Mouse (Mus musculus) liver, embryonic 12.5 days (tissue): ENCODE results near the gene Tubb2a. TPM values are rescaled to one million over a fixed set of nuclear protein-coding genes. Genes with fewer than 3 reads are reported as not detected.
A peak's percentile ranks its signal among the peaks of the same experiment; 100 is the strongest.
"Not testable (repeated sequence)": the region's sequence is repeated elsewhere in the genome, so short reads cannot be mapped to it uniquely, and the experiment has no call there.

Experiments used
- ATAC-seq: fragments of 200-750 bp; cut with Nextera tagmentation; 2 replicates; pipeline ENCODE4 v1.8.0; 2017; ENCODE audit warnings: moderate number of reproducible peaks, mild to moderate bottlenecking, moderate library complexity
- H3K27ac ChIP-seq: fragments of 300-500 bp; sonication (generic); 2 replicates; pipeline ENCODE4 v1.5.1; 2016; ENCODE audit warnings: mild to moderate bottlenecking
- H3K27me3 ChIP-seq: fragments of 300-500 bp; sonication (generic); replicated peaks from 2 replicates; pipeline ENCODE4 v1.6.1; 2016; ENCODE audit warnings: mild to moderate bottlenecking, moderate library complexity
- H3K36me3 ChIP-seq: fragments of 300-500 bp; sonication (generic); 2 replicates; pipeline ENCODE4 v1.6.1; 2016; ENCODE audit warnings: mild to moderate bottlenecking, moderate library complexity
- H3K4me1 ChIP-seq: fragments of 300-500 bp; sonication (generic); 2 replicates; pipeline ENCODE4 v1.6.1; 2016
- H3K4me2 ChIP-seq: fragments of 300-500 bp; sonication (generic); 2 replicates; pipeline ENCODE4 v1.6.1; 2016; ENCODE audit warnings: mild to moderate bottlenecking, moderate library complexity
- H3K4me3 ChIP-seq: fragments of 300-500 bp; sonication (generic); 2 replicates; pipeline ENCODE4 v1.5.1; 2016; ENCODE audit warnings: mild to moderate bottlenecking, moderate library complexity
- H3K9ac ChIP-seq: fragments of 300-500 bp; sonication (generic); 2 replicates; pipeline ENCODE4 v1.6.1; 2016; ENCODE audit warnings: mild to moderate bottlenecking, moderate library complexity
- H3K9me3 ChIP-seq: fragments of 300-500 bp; sonication (generic); replicated peaks from 2 replicates; pipeline ENCODE4 v1.6.1; 2016; ENCODE audit warnings: mild to moderate bottlenecking, moderate library complexity
- WGBS: fragments of 180-500 bp; shearing (Covaris S2); methylation state at CpG from one replicate; pipeline ENCODE4 v1.1.7; 2016; ENCODE audit not compliant: insufficient replicate concordance; 5-methylcytosine and 5-hydroxymethylcytosine counted together
- polyA plus RNA-seq: library from polyadenylated mRNA; unstranded; fragments of >200 nt; fragmentation: Nextera tagmentation; extraction: Ambion mirVana; gene quantifications from 2 replicates; pipeline ENCODE4 v1.2.1, GENCODE M21; 2016

Tubb2a gene
- polyA plus RNA-seq, 1 experiment from 2014 or later = 68.1 TPM

DNA sequence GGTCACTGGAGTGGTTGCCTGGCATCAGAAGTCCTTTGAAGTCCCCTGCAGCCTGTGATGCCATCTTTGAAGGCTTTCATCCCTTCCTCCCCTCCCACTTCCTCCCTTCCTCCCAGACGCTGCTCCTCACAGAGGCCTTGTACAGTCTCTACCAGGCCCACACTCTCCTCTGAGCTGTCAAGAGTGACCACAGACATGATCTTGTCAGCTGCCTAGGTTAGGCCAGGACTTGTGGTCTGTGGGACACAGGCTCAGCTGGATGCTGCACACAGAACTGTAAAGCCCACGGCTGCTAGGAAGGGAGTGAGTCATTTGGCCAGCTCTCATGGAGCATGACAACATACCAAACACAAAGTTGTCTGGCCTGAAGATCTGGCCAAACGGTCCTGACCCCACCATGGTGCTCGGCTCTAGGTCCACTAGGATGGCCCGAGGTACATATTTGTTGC lies 10.4 kb upstream of the Tubb2a start:
- peaks cover 13% of the 10 kb centered on the region for H3K4me1 ChIP-seq
- H3K36me3 ChIP-seq, H3K4me2 ChIP-seq, H3K9ac ChIP-seq, H3K27ac ChIP-seq, H3K27me3 ChIP-seq, H3K4me3 ChIP-seq, H3K9me3 ChIP-seq, ATAC-seq: not testable (repeated sequence)
- 38% methylated on average over 5 of the region's 5 CpGs for WGBS

DNA sequence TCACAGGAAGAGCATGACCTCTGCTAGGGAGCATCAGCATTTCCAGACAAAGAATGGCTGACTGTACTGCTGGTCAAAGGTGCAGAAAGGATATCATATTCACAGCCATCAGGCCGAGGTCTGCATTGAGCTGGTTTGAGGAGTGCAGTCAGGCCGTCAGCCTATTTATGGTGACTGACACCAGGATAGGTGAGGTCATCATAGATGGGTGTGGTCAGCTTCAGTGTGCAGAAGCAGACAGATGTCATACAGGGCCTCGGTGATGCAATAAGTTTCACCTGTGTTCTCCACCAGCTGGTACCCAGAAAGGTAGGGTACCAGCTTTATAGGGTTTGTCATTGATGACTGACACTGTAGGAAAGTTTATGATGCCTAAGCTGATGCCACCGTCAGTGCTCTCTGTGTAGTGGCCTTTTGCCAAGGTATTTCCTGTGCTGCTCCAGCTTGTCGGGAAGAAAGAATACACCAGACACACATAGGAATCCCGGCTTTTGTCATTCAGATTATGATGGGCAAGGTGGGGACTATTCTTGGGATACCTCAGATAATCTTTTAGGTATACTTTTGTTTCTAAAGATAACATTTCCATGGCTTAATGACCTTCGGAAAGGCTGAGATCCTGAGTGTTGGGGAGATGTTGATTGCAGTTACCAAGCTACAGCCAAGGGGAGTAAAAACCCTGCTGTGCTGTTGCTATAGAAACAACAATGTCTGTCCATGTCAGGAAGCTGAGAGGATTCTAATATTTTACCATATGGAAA lies 9.4 kb upstream of the Tubb2a start:
- Histone ChIP-seq H3K36me3 (no peaks in the 10 kb centered on the region), H3K27ac (no peak overlapping the region), H3K4me2 (no peak overlapping the region), H3K9ac (no peak overlapping the region), H3K27me3 (no peaks in the 10 kb centered on the region), H3K9me3 (no peaks in the 10 kb centered on the region), H3K4me3 (no peak overlapping the region), H3K4me1 (peaks cover 13% of the 10 kb centered on the region)
- no peak for ATAC-seq
- WGBS = 60% methylated on average over 7 of the region's 7 CpGs

- ATAC-seq = no peak
- Histone ChIP-seq H3K36me3 (no peaks in the 10 kb centered on the region), H3K4me1 (peaks cover 7% of the 10 kb centered on the region), H3K9me3 (no peaks in the 10 kb centered on the region), H3K9ac (no peak overlapping the region), H3K4me3 (no peak overlapping the region), H3K27ac (no peak overlapping the region), H3K4me2 (no peak overlapping the region), H3K27me3 (peaks cover 11% of the 10 kb centered on the region; the same call in 1 of the 2 replicates)
- 66% methylated on average over 9 of the region's 9 CpGs for WGBS
Observed at GRCm38 (mm10) chr13:34084026-34084750, 6.4 kb upstream of the Tubb2a start.

DNA sequence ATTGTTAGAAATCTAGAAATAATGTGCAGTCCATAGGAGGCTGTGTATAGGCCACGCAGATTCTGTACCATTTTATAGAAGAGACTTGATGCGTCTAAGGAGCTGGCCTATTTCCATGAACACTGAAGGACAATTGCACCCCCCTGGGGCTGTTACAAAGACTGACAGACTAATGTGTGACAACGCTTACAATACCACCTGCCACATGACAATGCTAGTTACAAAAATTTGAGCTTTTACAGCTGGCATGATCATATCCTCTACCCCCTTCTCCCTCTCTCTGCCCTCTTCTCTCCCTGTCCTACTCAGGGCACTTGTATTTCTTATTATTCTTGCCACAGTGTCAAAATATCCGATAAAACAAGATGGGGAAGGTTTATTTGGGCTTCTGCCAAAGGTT lies 4.1 kb upstream of the Tubb2a start:
- 77% methylated on average over 4 of the region's 4 CpGs for WGBS
- Histone ChIP-seq H3K36me3 (no peaks in the 10 kb centered on the region), H3K4me2 (no peak overlapping the region), H3K4me1 (peaks cover 14% of the 10 kb centered on the region), H3K27ac (no peak overlapping the region), H3K9me3 (no peaks in the 10 kb centered on the region), H3K4me3 (no peak overlapping the region), H3K9ac (no peak overlapping the region), H3K27me3 (peaks cover 11% of the 10 kb centered on the region)
- no peak for ATAC-seq

DNA sequence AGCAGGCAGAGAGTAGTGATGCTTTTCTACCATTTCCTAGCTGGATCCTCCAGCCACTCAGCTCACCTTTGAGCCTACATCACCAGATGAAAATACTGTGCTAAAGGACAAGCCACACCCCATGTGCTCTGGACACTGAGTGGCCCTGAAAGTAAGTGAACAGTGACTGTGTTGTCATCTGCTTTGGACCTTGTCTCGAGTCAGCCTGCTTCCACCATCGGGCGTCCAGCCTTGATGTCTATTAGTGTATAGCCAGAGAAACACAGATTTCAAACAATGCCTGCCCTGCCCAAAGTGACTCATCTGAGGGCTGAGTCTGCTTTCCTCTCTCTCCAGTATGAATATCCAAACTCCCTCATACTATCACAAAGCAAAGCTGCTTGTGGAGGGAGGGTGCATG lies 2.0 kb upstream of the Tubb2a start:
- no peak overlapping the region for H3K9ac ChIP-seq
- H3K4me1 ChIP-seq = peaks cover 21% of the 10 kb centered on the region
- 75% methylated on average over 3 of the region's 3 CpGs for WGBS
- no peaks in the 10 kb centered on the region for H3K9me3 ChIP-seq
- H3K36me3 ChIP-seq = peaks cover 13% of the 10 kb centered on the region
- H3K4me3 ChIP-seq = no peak overlapping the region
- no peak overlapping the region for H3K4me2 ChIP-seq
- H3K27me3 ChIP-seq = peaks cover 11% of the 10 kb centered on the region
- no peak overlapping the region for H3K27ac ChIP-seq
- ATAC-seq = no peak

GRCm38 (mm10) chr13:34078500-34079280 lies 883 bp upstream of the Tubb2a start:
- peak; percentile 17 for ATAC-seq
- H3K27ac ChIP-seq = no peak overlapping the region
- H3K4me3 ChIP-seq = peak overlapping the region; percentile 73; the same call in 1 of the 2 replicates
- peak overlapping the region; percentile 92 for H3K4me2 ChIP-seq
- WGBS = 31% methylated on average over 16 of the region's 16 CpGs
- H3K36me3 ChIP-seq = peaks cover 16% of the 10 kb centered on the region
- H3K27me3 ChIP-seq = peaks cover 11% of the 10 kb centered on the region
- H3K4me1 ChIP-seq = peaks cover 21% of the 10 kb centered on the region
- H3K9me3 ChIP-seq = no peaks in the 10 kb centered on the region
- H3K9ac ChIP-seq = peak overlapping the region; percentile 81

- Histone ChIP-seq H3K27ac (peak overlapping the region; percentile 75), H3K9me3 (no peaks in the 10 kb centered on the region), H3K4me3 (peak overlapping the region; percentile 73), H3K36me3 (peaks cover 19% of the 10 kb centered on the region), H3K27me3 (peaks cover 11% of the 10 kb centered on the region), H3K9ac (peak overlapping the region; percentile 81), H3K4me1 (peaks cover 21% of the 10 kb centered on the region), H3K4me2 (peak overlapping the region; percentile 92)
- WGBS = 43% methylated on average over 20 of the region's 20 CpGs
- ATAC-seq = no peak
Observed at GRCm38 (mm10) chr13:34076561-34077491, 981 bp downstream of the Tubb2a start.

DNA sequence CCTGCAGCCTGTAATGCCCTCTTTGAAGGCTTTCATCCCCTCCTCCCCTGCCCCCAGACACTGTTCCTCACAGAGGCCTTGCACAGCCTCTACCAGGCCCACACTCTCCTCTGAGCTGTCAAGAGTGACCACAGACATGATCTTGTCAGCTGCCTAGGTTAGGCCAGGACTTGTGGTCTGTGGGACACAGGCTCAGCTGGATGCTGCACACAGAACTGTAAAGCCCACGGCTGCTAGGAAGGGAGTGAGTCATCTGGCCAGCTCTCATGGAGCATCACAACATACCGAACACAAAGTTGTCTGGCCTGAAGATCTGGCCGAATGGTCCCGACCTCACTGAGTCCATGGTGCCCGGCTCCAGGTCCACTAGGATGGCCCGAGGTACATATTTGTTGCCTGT lies 1.9 kb downstream of the Tubb2a start:
- 66% methylated on average over 6 of the region's 6 CpGs for WGBS

DNA sequence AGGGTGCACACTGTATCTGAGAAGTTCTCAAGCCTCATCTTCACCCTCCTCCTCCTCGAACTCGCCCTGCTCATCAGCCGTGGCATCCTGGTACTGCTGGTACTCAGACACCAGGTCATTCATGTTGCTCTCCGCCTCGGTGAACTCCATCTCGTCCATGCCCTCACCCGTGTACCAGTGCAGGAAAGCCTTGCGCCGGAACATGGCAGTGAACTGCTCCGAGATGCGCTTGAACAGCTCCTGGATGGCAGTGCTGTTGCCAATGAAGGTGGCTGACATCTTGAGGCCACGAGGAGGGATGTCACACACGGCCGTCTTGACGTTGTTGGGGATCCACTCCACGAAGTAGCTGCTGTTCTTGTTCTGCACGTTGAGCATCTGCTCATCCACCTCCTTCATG lies 3.4 kb downstream of the Tubb2a start:
- peaks cover 21% of the 10 kb centered on the region for H3K4me1 ChIP-seq

More for the DNA sequence above, 1.9 kb downstream of the Tubb2a start:
- H3K9ac ChIP-seq, ATAC-seq, H3K9me3 ChIP-seq, H3K4me3 ChIP-seq, H3K4me2 ChIP-seq, H3K27ac ChIP-seq: not testable (repeated sequence)
- Histone ChIP-seq H3K4me1 (peaks cover 21% of the 10 kb centered on the region), H3K27me3 (peaks cover 11% of the 10 kb centered on the region), H3K36me3 (peaks cover 19% of the 10 kb centered on the region)

DNA sequence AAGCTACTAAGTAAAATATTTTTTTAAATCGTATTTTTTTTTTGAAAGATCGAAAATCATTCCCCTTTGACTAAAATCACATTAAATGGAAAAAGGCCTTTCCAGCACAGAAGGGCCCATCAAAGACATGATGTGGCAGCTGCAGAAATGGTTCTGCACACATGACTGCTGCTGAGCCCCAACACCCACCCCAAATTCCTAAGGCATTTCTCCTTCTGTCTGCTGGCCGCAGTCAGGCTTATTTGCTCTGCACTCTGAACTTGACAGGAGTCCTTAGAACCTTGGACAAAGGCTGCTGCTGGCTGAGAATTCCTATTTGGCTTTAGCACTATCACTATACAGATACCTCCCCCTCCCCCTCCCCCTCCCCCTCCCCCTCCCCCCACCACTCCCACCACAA lies 5.0 kb downstream of the Tubb2a start:
- H3K27me3 ChIP-seq = no peaks in the 10 kb centered on the region
- 74% methylated on average over 3 of the region's 3 CpGs for WGBS
- H3K4me1 ChIP-seq = peaks cover 13% of the 10 kb centered on the region
- ATAC-seq = no peak
- H3K4me3 ChIP-seq = no peak overlapping the region
- peaks cover 19% of the 10 kb centered on the region for H3K36me3 ChIP-seq
- H3K9ac ChIP-seq = no peak overlapping the region
- H3K9me3 ChIP-seq = no peaks in the 10 kb centered on the region
- H3K27ac ChIP-seq = no peak overlapping the region
- H3K4me2 ChIP-seq = no peak overlapping the region

More for the DNA sequence above, 3.4 kb downstream of the Tubb2a start:
- not testable (repeated sequence) for H3K27ac ChIP-seq, H3K4me2 ChIP-seq, ATAC-seq, H3K27me3 ChIP-seq, H3K9ac ChIP-seq, H3K9me3 ChIP-seq, H3K4me3 ChIP-seq
- H3K36me3 ChIP-seq = peaks cover 19% of the 10 kb centered on the region
- 80% methylated on average over 12 of the region's 17 CpGs for WGBS

DNA sequence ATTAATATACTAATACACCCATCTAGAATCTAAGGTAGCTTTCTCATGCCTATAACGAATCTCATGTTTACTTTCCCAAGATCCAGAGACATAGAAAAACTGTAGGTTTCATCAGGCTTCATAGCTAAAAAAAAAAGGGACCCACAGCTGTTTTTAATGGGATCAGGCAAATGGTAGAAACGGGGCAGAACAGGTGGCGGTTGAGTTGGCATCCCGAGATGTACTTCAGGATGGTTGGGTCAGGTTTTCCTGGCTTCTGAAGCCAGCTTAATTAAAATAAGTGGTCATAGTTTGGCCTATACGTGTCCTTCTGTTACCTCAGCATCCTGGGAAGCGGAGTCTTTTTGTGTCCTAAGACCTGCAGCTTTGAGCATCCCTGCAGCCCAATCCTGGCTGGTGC lies 6.0 kb downstream of the Tubb2a start:
- Histone ChIP-seq H3K27me3 (no peaks in the 10 kb centered on the region), H3K4me2 (no peak overlapping the region), H3K27ac (no peak overlapping the region), H3K9ac (no peak overlapping the region), H3K4me1 (peaks cover 6% of the 10 kb centered on the region), H3K36me3 (peaks cover 19% of the 10 kb centered on the region), H3K4me3 (no peak overlapping the region), H3K9me3 (no peaks in the 10 kb centered on the region)
- WGBS = 79% methylated on average over 6 of the region's 6 CpGs
- ATAC-seq = no peak
